Mouse (Mus musculus) B cell, adult 2 months (primary cell): ENCODE data around the gene Chn1.
"Not testable (repeated sequence)": the region's sequence is repeated elsewhere in the genome, so short reads cannot be mapped to it uniquely, and the experiment has no call there.

Experiments
- DNase-seq, 2 experiments: peaks; one replicate each; pipeline ENCODE4 v3.0.0; 2022

The Chn1 gene

DNA sequence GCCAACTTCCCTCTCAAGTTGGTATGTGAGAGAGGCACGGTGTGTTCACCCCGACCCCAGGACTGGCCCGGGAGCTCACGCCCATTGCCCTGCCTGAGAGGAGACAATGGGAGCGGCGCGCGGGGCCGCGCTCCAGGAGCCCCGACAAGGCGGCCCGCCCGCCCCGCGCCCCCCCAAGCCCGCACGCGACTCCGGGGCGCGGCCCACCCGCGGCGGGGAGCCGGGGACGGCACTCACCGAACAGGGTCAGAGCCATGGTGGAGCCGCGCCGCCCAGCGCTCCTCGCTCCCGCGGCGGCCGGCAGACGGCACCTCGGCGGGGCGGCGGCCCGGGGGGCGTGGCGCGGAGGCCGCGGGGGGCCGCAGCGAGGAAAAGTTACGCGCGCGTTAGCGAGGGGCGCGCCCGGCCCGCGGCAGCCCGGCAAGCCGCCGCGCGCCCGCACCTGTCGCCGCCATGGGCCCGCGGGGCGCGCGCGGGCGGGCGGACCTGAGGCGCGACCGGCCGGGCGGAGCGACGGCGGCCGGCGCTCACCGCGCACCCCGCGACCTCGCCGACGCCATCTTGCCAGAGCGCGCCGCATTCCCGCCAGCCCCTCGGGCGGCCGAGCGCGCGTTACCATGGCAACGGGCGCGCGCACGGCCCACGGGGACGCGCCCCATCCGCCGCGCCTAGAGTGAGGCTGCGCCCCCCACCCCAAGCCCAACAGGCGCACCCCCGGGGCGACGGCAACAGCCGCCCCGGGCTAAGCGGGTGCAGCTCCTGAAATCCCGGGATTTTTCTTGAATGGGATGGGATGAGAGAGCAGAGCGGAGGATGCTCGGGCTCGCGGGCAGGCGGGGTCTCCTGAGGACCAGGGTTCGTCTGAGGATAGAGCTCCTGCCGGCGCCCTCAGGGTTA, at the start of gene Chn1:
Chn1 (minus strand) TSS at position 561 of the 897 bp plus-strand sequence.
- DNase-seq = peak; percentile 8 to 31

GRCm38 (mm10) chr2:73818742-73819141, 43.6 kb upstream of the Chn1 start:
- DNase-seq = no peak

GRCm38 (mm10) chr2:73807609-73808008, 32.5 kb upstream of the Chn1 start:
- DNase-seq = no peak

- DNase-seq = not testable (repeated sequence)
These were observed 25.0 kb upstream of the Chn1 start for GRCm38 (mm10) chr2:73800127-73800526.

GRCm38 (mm10) chr2:73798786-73799185, 23.6 kb upstream of the Chn1 start:
- DNase-seq = no peak

- DNase-seq = no peak
These were observed 23.0 kb upstream of the Chn1 start for GRCm38 (mm10) chr2:73798136-73798535.

GRCm38 (mm10) chr2:73791846-73792630, 16.9 kb upstream of the Chn1 start:
- DNase-seq = no peak

- DNase-seq = no peak
These were observed 15.2 kb upstream of the Chn1 start for GRCm38 (mm10) chr2:73790332-73790731.

GRCm38 (mm10) chr2:73788395-73788794, 13.2 kb upstream of the Chn1 start:
- DNase-seq = no peak

- DNase-seq = no peak
These were observed 7.3 kb upstream of the Chn1 start for GRCm38 (mm10) chr2:73782371-73782905.

- DNase-seq = no peak
These were observed 5.3 kb upstream of the Chn1 start for GRCm38 (mm10) chr2:73780321-73781010.

- no peak for DNase-seq
These were observed 4.7 kb upstream of the Chn1 start for GRCm38 (mm10) chr2:73779796-73780195.

DNA sequence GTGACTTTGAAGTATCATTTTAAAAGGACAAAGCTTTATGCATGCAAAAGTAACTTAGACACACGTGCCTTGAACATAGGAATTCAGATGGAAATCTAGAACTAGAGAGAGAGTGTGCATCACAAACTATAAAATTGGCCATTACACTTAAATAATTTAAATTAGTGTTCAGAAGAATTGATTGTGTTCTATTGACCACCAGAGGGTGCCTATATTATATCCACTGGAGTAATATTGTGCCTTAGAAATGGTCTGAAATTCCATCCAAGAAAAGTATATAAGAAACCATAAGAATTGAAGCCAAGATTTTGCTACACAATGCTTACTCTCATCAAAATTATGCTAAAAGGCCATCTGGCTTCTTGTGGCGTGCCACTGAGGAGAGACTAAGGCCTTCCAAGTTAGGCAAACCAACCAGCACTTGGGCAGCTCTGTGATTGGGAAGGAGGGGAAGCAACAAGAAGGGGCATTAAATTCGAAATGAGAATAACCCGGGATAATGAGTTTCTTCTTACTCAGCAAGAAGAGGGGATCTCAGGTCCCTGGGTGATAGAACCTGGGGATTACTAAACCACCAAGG, 4.0 kb upstream of the Chn1 start:
- no peak for DNase-seq

- no peak for DNase-seq
These were observed 1.8 kb upstream of the Chn1 start for GRCm38 (mm10) chr2:73776936-73777335.

DNA sequence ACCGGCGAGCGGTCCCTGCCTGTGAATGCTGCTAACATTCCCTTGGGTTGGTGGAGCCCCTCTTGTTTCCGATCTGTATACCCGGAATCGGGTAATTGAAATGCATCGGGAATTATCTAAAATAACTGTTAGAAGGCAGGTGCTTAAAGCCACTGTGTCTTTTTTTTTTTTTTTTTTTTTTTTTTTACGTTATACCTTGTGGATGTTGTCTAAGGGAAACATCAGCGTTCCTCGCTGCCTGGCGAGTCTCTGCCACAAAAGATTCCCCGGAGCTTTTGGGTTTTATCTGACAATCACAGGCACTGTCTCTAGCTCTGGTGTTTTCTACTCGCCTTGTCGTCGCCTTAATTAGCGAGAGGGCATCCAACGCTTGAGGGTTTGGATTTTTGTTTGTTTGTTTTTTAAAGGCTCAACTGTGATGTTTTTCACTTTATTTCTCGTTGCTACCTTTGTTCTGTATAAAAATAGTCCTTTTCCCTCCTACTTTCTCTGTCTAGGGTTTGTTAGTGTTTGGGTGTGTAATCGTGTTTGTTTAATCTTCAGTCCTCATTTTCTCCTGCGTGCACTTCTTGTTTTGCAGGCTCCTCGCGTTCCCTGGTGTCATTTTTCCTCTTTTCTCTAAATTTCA, 651 bp upstream of the Chn1 start:
- no peak for DNase-seq

- DNase-seq = no peak
These were observed 2.2 kb downstream of the Chn1 start for GRCm38 (mm10) chr2:73772945-73773344.

- DNase-seq = no peak
These were observed 6.5 kb downstream of the Chn1 start for GRCm38 (mm10) chr2:73768669-73769068.

DNA sequence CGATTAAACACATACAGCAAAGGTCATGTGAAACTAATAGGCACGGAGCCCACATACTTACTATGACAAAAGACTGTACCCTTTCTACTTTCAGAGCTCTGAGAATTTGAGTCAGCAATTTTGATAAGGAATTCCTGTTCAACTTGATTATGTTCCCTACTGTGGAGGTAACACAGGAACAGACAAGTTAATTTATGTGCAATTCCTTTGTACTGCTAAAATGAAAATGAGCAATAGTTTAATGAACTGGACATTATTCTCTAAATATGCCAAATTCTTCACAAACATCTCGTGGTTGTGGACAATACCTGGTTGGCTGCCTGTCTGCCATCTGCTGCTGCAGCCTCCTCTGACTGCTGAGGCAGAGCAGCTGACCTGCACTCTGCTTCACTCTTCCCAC, 11.6 kb downstream of the Chn1 start:
- DNase-seq = no peak

- DNase-seq = no peak
These were observed 15.2 kb downstream of the Chn1 start for GRCm38 (mm10) chr2:73759899-73760298.

DNA sequence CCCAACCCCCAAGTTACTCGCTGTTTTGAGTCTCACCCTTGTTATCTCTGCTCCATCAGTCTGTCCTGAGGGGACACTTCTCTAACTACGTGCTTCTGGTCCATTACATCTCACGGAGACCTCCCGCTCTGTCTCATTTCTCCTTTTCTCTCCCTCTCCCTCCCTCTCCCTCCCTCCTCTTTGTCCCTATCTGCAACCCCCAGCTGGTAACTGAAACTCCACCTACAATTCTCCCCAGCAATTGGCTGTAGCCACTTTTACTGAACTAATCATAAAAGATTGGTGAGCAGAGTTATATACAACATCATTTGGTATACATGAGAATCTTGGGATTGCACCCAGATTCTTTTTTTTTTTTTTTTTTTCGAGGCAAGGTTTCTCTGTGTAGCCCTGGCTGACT, 16.1 kb downstream of the Chn1 start:
- DNase-seq = no peak

- DNase-seq = no peak
These were observed 27.8 kb downstream of the Chn1 start for GRCm38 (mm10) chr2:73747297-73747696.

DNA sequence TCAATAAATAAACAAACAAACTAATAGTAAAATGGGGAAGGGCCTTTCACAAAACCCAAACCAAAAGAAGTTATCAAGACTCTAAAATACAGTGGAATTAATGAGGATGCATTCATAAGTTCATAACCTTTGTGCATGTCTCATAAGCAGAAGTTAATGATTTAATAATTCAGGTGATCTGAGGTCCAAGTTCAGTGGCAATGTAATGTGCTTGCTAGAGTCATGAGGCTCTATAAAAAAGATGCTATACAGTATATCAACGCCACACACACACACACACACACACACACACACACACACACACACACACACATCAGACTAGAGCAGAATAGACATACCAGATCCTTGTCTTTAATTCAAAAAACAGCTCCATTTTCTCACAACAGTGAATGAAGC, 28.8 kb downstream of the Chn1 start:
- no peak for DNase-seq
